Mouse (Mus musculus): ENCODE results near the gene Slc25a18.

GRCm38 (mm10) chr6:120798019-120798418 lies 24.6 kb downstream of the Slc25a18 start:
- TF ChIP-seq POLR2A (IDR thresholded peaks at IDR 0.05; ENCODE audit: extremely low read depth, insufficient read depth, low read length) (no peak), CTCF (IDR thresholded peaks at IDR 0.05; ENCODE audit: extremely low read depth, insufficient read depth, low read length) (no peak)
